Mouse (Mus musculus) C2C12 (cell line): ENCODE measurements around the gene Tox2. TPM values are rescaled to one million over a fixed set of nuclear protein-coding genes. Genes with fewer than 3 reads are reported as not detected.

Experiments used
- H3K27me3 ChIP-seq: one replicate; pipeline ENCODE4 v1.6.1; 2011; ENCODE audit not compliant: control insufficient read depth, insufficient read depth, insufficient read length
- H3K36me3 ChIP-seq: one replicate; pipeline ENCODE4 v1.6.1; 2011; ENCODE audit not compliant: control insufficient read depth, insufficient read depth
- H3K4me3 ChIP-seq: one replicate; pipeline ENCODE4 v1.5.1; 2011; ENCODE audit warnings: mild to moderate bottlenecking, control low read depth; ENCODE audit not compliant: poor library complexity, insufficient read depth, severe bottlenecking
- H3K79me2 ChIP-seq: one replicate; pipeline ENCODE4 v1.6.1; 2011; ENCODE audit not compliant: control insufficient read depth, insufficient read depth
- H3K79me3 ChIP-seq: one replicate; pipeline ENCODE4 v1.6.1; 2011; ENCODE audit warnings: low read depth, control low read depth
- H3ac ChIP-seq: one replicate; pipeline ENCODE3; 2011; ENCODE audit warnings: low read depth; ENCODE audit not compliant: control insufficient read depth, insufficient read length
- CEBPB ChIP-seq: IDR thresholded peaks from one replicate; pipeline ENCODE4 v1.6.1; 2011; ENCODE audit warnings: low read depth, mild to moderate bottlenecking, control low read depth, moderate library complexity
- CTCF ChIP-seq: IDR thresholded peaks from one replicate; pipeline ENCODE4 v1.5.1; 2011; ENCODE audit not compliant: control insufficient read depth, insufficient read depth, insufficient read length
- FOSL1 ChIP-seq: IDR thresholded peaks from one replicate; pipeline ENCODE4 v1.8.0; 2011; ENCODE audit warnings: mild to moderate bottlenecking, low read length; ENCODE audit not compliant: poor library complexity, insufficient read depth, severe bottlenecking
- MAX ChIP-seq: IDR thresholded peaks from one replicate; pipeline ENCODE4 v1.6.1; 2011; ENCODE audit warnings: mild to moderate bottlenecking, control low read depth
- MYOD1 ChIP-seq: IDR thresholded peaks from one replicate; pipeline ENCODE4 v1.6.1; 2011; ENCODE audit warnings: low read depth; ENCODE audit not compliant: control insufficient read depth, insufficient read length
- MYOG ChIP-seq: IDR thresholded peaks from one replicate; pipeline ENCODE4 v1.6.1; 2011; ENCODE audit not compliant: control insufficient read depth, insufficient read length; ENCODE audit errors: extremely low read depth
- USF1 ChIP-seq: IDR thresholded peaks from one replicate; pipeline ENCODE4 v1.6.1; 2011; ENCODE audit warnings: low read depth, mild to moderate bottlenecking, control low read depth, moderate library complexity
- polyA plus RNA-seq: library from polyadenylated mRNA; unstranded; fragments of >200 nt; fragmentation: generic; extraction: Trizol; gene quantifications from one replicate; pipeline ENCODE4 v1.2.1, GENCODE M21; 2012; ENCODE audit warnings: missing spikeins

Tox2 gene
- polyA plus RNA-seq, 1 experiment = 0.14 TPM

DNA sequence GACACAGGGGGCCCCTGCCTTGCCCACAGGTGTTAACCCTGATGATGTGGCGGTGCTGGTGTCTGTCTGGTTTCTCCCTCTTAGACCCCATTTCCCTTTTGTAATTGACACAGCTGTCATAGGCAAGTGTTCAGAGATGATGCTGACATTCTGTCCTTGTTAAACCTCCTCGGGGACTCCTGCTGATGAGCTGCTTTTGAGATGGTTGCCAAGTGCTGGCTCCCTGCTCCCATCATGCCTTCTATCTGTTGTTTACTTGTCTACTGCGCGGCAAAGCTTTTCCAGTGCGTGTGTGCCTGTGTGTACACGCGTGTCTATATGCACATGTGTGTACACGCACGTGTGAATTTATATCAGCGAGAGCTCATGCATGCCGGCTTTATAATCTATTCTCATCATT, 31.0 kb upstream of the Tox2 start:
- TF ChIP-seq CTCF = no peak
- no peak for TF ChIP-seq USF1
- TF ChIP-seq MAX = no peak
- no peak for TF ChIP-seq MYOD1
- TF ChIP-seq CEBPB = no peak
- TF ChIP-seq FOSL1 = no peak
- TF ChIP-seq MYOG = no peak
- Histone ChIP-seq H3K79me2 (no peaks in the 10 kb centered on the region), H3K36me3 (no peaks in the 10 kb centered on the region), H3K4me3 (no peak overlapping the region), H3ac (no peak overlapping the region), H3K79me3 (no peaks in the 10 kb centered on the region), H3K27me3 (peaks cover 15% of the 10 kb centered on the region)

DNA sequence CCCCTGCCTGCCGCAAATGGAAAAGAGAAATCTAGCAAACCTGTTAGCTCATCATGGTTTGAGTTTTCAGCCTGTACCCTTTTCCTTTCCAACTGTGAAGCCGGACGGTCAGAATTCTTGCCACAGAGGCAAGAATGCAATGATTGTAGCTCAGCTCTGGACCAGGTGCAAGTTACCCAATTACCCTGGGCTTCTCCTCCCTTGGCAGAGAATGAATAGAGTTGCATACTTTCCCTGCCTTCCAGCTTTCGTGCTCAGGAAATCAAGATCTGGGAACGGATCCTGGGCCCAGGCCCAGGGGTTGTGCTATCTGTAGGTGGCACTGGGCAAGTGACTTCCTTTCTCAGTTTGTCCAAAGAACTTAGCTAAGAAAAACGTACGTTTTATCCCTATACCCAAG, 28.9 kb upstream of the Tox2 start:
- Histone ChIP-seq H3K4me3 (no peak overlapping the region), H3K79me3 (no peaks in the 10 kb centered on the region), H3ac (no peak overlapping the region), H3K79me2 (no peaks in the 10 kb centered on the region), H3K27me3 (peaks cover 21% of the 10 kb centered on the region), H3K36me3 (no peaks in the 10 kb centered on the region)
- TF ChIP-seq MYOD1 = no peak
- no peak for TF ChIP-seq MYOG
- TF ChIP-seq CTCF = no peak
- TF ChIP-seq USF1 = no peak
- no peak for TF ChIP-seq CEBPB
- no peak for TF ChIP-seq FOSL1
- TF ChIP-seq MAX = no peak

DNA sequence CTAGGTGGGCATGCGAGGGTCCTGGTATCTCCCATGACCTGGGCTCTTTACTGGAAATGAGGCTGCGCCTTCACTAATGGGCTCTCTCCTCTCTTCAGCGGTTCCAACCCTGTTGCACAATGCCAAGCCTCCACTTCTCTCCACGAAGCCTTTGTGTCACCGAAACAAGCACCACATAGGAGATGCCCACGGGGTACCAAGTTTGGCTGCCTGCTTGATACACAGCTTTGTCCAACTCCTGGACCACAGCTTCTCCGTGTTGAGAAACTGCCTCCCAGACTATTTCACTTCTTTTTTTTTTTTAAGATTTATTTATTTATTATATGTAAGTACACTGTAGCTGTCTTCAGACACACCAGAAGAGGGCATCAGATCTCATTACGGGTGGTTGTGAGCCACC, 27.1 kb upstream of the Tox2 start:
- Histone ChIP-seq H3K79me2 (no peaks in the 10 kb centered on the region), H3K36me3 (no peaks in the 10 kb centered on the region), H3K27me3 (peaks cover 22% of the 10 kb centered on the region), H3K79me3 (no peaks in the 10 kb centered on the region), H3K4me3 (no peak overlapping the region), H3ac (no peak overlapping the region)
- no peak for TF ChIP-seq MYOD1
- no peak for TF ChIP-seq MAX
- no peak for TF ChIP-seq CEBPB
- no peak for TF ChIP-seq MYOG
- TF ChIP-seq FOSL1 = no peak
- no peak for TF ChIP-seq USF1
- no peak for TF ChIP-seq CTCF

DNA sequence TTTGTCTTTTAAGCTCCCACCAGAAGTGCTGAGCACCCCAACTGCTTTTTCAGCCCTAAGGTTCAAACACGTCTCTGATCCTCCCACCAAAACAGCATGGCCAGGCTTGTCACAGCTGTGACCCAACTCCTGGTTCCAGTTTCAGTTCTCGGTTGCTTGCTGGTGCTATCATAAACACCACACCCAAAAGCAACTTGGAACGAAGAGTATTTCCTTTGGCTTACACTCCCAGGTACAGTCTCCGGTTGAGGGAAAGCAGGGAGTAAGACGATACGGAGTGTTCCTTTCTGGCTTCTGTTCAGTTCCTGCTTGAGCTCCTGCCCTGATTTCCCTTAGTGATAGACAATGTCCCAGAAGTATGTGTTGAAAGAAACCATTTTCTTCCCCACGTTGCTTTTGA, 26.4 kb upstream of the Tox2 start:
- no peak for TF ChIP-seq MAX
- no peak for TF ChIP-seq CEBPB
- TF ChIP-seq CTCF = no peak
- no peak for TF ChIP-seq MYOD1
- no peak for TF ChIP-seq USF1
- TF ChIP-seq MYOG = no peak
- TF ChIP-seq FOSL1 = no peak
- no peaks in the 10 kb centered on the region for H3K79me2 ChIP-seq
- no peaks in the 10 kb centered on the region for H3K79me3 ChIP-seq
- no peak overlapping the region for H3K4me3 ChIP-seq
- H3ac ChIP-seq = no peak overlapping the region
- peaks cover 26% of the 10 kb centered on the region for H3K27me3 ChIP-seq
- H3K36me3 ChIP-seq = no peaks in the 10 kb centered on the region

DNA sequence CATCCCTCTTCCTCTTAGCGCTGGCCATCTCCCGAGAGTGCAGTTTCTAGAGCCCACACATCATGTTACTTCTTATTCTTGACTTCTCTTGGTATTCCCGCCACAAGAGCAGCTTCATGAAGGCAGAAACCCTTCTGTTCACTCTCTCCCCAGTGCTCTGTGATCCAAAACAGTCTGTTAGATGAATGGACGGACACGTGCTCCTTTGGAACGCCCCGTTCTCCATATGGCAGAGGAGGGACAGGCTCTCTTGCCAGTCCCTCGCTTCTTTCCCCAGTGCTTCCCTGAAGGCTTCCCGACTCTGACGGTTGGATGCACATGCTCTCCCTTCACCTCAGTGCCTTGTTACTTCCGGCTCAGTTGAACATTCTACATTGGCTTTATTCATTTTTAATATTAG, 15.4 kb upstream of the Tox2 start:
- Histone ChIP-seq H3K79me2 (no peaks in the 10 kb centered on the region), H3K36me3 (no peaks in the 10 kb centered on the region), H3K4me3 (no peak overlapping the region), H3K27me3 (peaks cover 50% of the 10 kb centered on the region), H3ac (no peak overlapping the region), H3K79me3 (no peaks in the 10 kb centered on the region)
- TF ChIP-seq MYOG = no peak

DNA sequence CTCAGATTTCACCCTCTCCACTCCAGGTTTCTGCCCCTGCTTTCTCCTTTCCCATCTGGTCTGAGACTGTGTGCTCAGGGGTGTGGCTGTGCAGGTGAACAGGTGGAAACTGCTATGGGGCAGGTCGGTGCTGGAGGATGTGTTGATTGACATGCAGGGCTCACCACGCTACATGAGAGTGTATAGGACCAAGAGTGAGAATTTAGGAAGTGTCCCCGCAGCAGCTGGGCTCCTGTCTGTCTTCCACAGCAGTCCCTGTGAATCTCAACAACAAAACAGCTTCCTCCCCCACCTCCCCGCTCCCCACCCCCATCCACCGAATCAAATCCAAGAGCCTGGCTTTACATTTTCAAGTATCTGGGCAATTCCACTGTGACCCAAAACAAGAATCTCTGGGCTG, 13.3 kb upstream of the Tox2 start:
- peaks cover 48% of the 10 kb centered on the region for H3K27me3 ChIP-seq
- no peak overlapping the region for H3ac ChIP-seq
- TF ChIP-seq USF1 (no peak), MYOG (no peak), MYOD1 (no peak), FOSL1 (no peak), CEBPB (no peak), CTCF (no peak), MAX (no peak)
- H3K79me2 ChIP-seq = no peaks in the 10 kb centered on the region
- H3K4me3 ChIP-seq = no peak overlapping the region
- H3K79me3 ChIP-seq = no peaks in the 10 kb centered on the region
- no peaks in the 10 kb centered on the region for H3K36me3 ChIP-seq
